Mouse (Mus musculus) E14TG2a.4 (cell line): Measurements from ENCODE around the gene Ldhd.
A peak's percentile ranks its signal among the peaks of the same experiment; 100 is the strongest.

Experiments used
- CTCF ChIP-seq: conservative IDR thresholded peaks from 2 replicates; pipeline ENCODE4 v1.5.1; 2014; ENCODE audit warnings: low read length
- NANOG ChIP-seq: IDR thresholded peaks from 2 replicates; pipeline ENCODE4 v1.6.1; 2014; ENCODE audit warnings: borderline replicate concordance, low read length, mixed read lengths

- TF ChIP-seq CTCF = no peak
- TF ChIP-seq NANOG = peak; percentile 75; the same call in 1 of the 2 replicates
Measured at GRCm38 (mm10) chr8:111622104-111622503, 8.1 kb downstream of the Ldhd start.
